Mouse (Mus musculus): Measurements from ENCODE around the gene Gm20532. TPM values are rescaled to one million over a fixed set of nuclear protein-coding genes. Genes with fewer than 3 reads are reported as not detected.
A peak's percentile ranks its signal among the peaks of the same experiment; 100 is the strongest.

The Gm20532 gene
- polyA plus RNA-seq, 1 experiment: not detected

- H3K4me3 ChIP-seq: no peak overlapping the region
- TF ChIP-seq POLR2AphosphoS2 (IDR thresholded peaks at IDR 0.05; ENCODE audit: insufficient read length, low read depth): no peak
- TF ChIP-seq MYOG (IDR thresholded peaks at IDR 0.05; ENCODE audit: control insufficient read depth in 1 of 3, insufficient read depth in 1 of 3, insufficient read length in 2 of 3, low read depth in 2 of 3): no peak
- TF ChIP-seq SRF (IDR thresholded peaks at IDR 0.05; ENCODE audit: control insufficient read depth, insufficient read length, low read depth): no peak
- no peak for TF ChIP-seq USF1 (IDR thresholded peaks at IDR 0.05; ENCODE audit: low read depth)
- TF ChIP-seq E2F4 (IDR thresholded peaks at IDR 0.05; ENCODE audit: insufficient read depth): no peak
- no peak for TF ChIP-seq MAX (IDR thresholded peaks at IDR 0.05; ENCODE audit: low read depth)
- no peak for TF ChIP-seq CEBPB (IDR thresholded peaks at IDR 0.05; ENCODE audit: insufficient read depth, poor library complexity, severe bottlenecking)
- no peak for TF ChIP-seq POLR2A (IDR thresholded peaks at IDR 0.05; ENCODE audit: insufficient read length, low read depth)
- TF ChIP-seq REST (IDR thresholded peaks at IDR 0.05; ENCODE audit: insufficient read depth, insufficient read length): no peak
- H3K4me2 ChIP-seq (ENCODE audit: low read depth): no peak overlapping the region
- no peaks in the 10 kb centered on the region for H3K36me3 ChIP-seq (ENCODE audit: control insufficient read depth, insufficient read depth)
- no peaks in the 10 kb centered on the region for H3K27me3 ChIP-seq (ENCODE audit: control insufficient read depth, insufficient read depth, insufficient read length)
- no peaks in the 10 kb centered on the region for H3K79me2 ChIP-seq (ENCODE audit: control insufficient read depth, insufficient read depth)
- no peak overlapping the region for H3ac ChIP-seq (ENCODE audit: control insufficient read depth, insufficient read length)
Measured at GRCm38 (mm10) chr2:26608781-26609180, 22.3 kb downstream of the Gm20532 start.

- no peak overlapping the region for H3ac ChIP-seq (ENCODE audit: control insufficient read depth, insufficient read length)
- TF ChIP-seq REST (IDR thresholded peaks at IDR 0.05; ENCODE audit: insufficient read depth, insufficient read length) (no peak), MYOD1 (IDR thresholded peaks at IDR 0.05; ENCODE audit: control insufficient read depth in 1 of 3, insufficient read length in 2 of 3, low read depth in 2 of 3) (peak in 1 of 3 experiments; percentile 70), MYOG (IDR thresholded peaks at IDR 0.05; ENCODE audit: control insufficient read depth in 1 of 3, insufficient read depth in 1 of 3, insufficient read length in 2 of 3, low read depth in 2 of 3) (peak in 2 of 3 experiments; percentile 2 to 58), TCF3 (IDR thresholded peaks at IDR 0.05; ENCODE audit: insufficient read length, low read depth) (no peak), TCF12 (IDR thresholded peaks at IDR 0.05; ENCODE audit: insufficient read depth, poor library complexity, severe bottlenecking) (peak; percentile 10)
- no peaks in the 10 kb centered on the region for H3K27me3 ChIP-seq (ENCODE audit: control insufficient read depth, insufficient read depth, insufficient read length)
- H3K36me3 ChIP-seq (ENCODE audit: control insufficient read depth, insufficient read depth): no peaks in the 10 kb centered on the region
- no peaks in the 10 kb centered on the region for H3K79me2 ChIP-seq (ENCODE audit: control insufficient read depth, insufficient read depth)
- no peak overlapping the region for H3K4me2 ChIP-seq (ENCODE audit: low read depth)
- H3K4me3 ChIP-seq: no peak overlapping the region
Measured at GRCm38 (mm10) chr2:26609261-26609661, 22.8 kb downstream of the Gm20532 start.

- no peak for TF ChIP-seq MYOG (IDR thresholded peaks at IDR 0.05; ENCODE audit: control insufficient read depth in 1 of 3, insufficient read depth in 1 of 3, insufficient read length in 2 of 3, low read depth in 2 of 3)
- TF ChIP-seq TCF12 (IDR thresholded peaks at IDR 0.05; ENCODE audit: insufficient read depth, poor library complexity, severe bottlenecking): no peak
- TF ChIP-seq CEBPB (IDR thresholded peaks at IDR 0.05; ENCODE audit: insufficient read depth, poor library complexity, severe bottlenecking): no peak
- no peak for TF ChIP-seq TCF3 (IDR thresholded peaks at IDR 0.05; ENCODE audit: insufficient read length, low read depth)
- TF ChIP-seq SRF (IDR thresholded peaks at IDR 0.05; ENCODE audit: control insufficient read depth, insufficient read length, low read depth): no peak
- TF ChIP-seq E2F4 (IDR thresholded peaks at IDR 0.05; ENCODE audit: insufficient read depth): no peak
- no peak overlapping the region for H3K4me2 ChIP-seq (ENCODE audit: low read depth)
- no peak overlapping the region for H3ac ChIP-seq (ENCODE audit: control insufficient read depth, insufficient read length)
- H3K4me3 ChIP-seq: no peak overlapping the region
- no peaks in the 10 kb centered on the region for H3K27me3 ChIP-seq (ENCODE audit: control insufficient read depth, insufficient read depth, insufficient read length)
- H3K79me2 ChIP-seq (ENCODE audit: control insufficient read depth, insufficient read depth): no peaks in the 10 kb centered on the region
- H3K36me3 ChIP-seq (ENCODE audit: control insufficient read depth, insufficient read depth): no peaks in the 10 kb centered on the region
Measured at GRCm38 (mm10) chr2:26610526-26610925, 24.1 kb downstream of the Gm20532 start.

DNA sequence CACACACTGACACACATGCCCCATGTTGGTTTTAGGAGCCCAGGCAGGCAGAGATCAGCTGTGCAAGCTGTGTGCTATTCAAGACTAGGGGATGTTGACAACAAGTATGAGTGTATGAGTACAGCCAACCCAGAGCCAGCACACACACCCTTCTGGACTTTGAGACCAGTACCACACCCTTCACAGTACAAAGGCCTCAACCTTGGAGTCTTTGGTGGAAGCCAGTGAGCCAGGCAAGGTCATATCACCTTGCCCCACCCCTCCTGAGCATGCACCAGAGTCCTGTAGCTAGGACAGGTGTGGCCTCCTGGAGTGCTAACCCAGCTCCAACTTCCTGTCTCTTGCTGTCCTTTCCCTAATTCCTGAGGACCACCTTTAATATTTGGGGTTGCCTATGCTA is 24.6 kb downstream of the Gm20532 start:
- Histone ChIP-seq H3K4me2 (ENCODE audit: low read depth) (no peak overlapping the region), H3ac (ENCODE audit: control insufficient read depth, insufficient read length) (no peak overlapping the region), H3K79me2 (ENCODE audit: control insufficient read depth, insufficient read depth) (no peaks in the 10 kb centered on the region), H3K4me3 (no peak overlapping the region), H3K36me3 (ENCODE audit: control insufficient read depth, insufficient read depth) (no peaks in the 10 kb centered on the region), H3K27me3 (ENCODE audit: control insufficient read depth, insufficient read depth, insufficient read length) (no peaks in the 10 kb centered on the region)
- TF ChIP-seq MYOG (IDR thresholded peaks at IDR 0.05; ENCODE audit: control insufficient read depth in 1 of 3, insufficient read depth in 1 of 3, insufficient read length in 2 of 3, low read depth in 2 of 3) (peak in 1 of 3 experiments; percentile 2), CEBPB (IDR thresholded peaks at IDR 0.05; ENCODE audit: insufficient read depth, poor library complexity, severe bottlenecking) (no peak)

DNA sequence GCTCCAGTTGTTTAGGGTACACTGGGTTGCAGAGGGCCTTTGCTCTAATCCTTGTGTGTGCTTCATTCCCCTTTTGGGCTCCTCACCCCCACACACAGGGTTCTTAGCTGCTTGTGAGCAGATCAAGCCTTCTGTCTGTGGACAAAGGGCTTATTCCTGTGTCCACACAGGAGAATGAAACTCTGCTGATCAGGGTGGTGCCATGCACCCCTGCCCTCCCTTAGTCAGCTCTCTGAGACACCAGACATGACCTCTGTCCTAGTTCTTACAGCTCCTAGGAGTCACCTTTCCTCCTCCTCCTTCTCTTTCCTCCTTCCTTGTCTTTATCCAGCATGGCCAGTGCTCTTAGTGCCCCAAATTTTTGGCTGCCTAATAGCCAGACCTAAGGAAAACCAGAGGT is 25.5 kb downstream of the Gm20532 start:
- Histone ChIP-seq H3K79me2 (ENCODE audit: control insufficient read depth, insufficient read depth) (no peaks in the 10 kb centered on the region), H3K27me3 (ENCODE audit: control insufficient read depth, insufficient read depth, insufficient read length) (no peaks in the 10 kb centered on the region), H3K4me3 (no peak overlapping the region), H3K4me2 (ENCODE audit: low read depth) (no peak overlapping the region), H3ac (ENCODE audit: control insufficient read depth, insufficient read length) (no peak overlapping the region), H3K36me3 (ENCODE audit: control insufficient read depth, insufficient read depth) (no peaks in the 10 kb centered on the region)
- TF ChIP-seq TCF12 (IDR thresholded peaks at IDR 0.05; ENCODE audit: insufficient read depth, poor library complexity, severe bottlenecking) (no peak), TCF3 (IDR thresholded peaks at IDR 0.05; ENCODE audit: insufficient read length, low read depth) (no peak)

DNA sequence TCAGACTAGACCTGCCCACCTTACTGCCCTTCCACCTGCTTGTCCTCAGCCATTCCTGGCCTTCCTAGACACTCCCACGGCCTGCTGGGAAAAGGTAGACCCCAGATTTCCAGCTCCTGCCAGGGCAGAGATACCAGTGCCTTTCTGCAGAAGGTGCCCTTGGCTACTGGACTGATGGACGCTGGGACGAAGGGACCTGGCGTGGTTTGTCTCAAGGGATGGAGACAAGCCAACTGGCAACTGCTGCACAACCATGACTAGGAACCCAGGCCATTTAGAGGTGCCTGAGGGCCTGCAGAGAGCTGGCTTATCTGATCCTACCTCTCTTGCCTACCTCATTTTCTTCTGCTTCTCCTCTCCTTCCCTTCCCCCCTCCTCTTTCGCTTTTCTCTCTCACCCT is 28.5 kb downstream of the Gm20532 start:
- H3K27me3 ChIP-seq (ENCODE audit: control insufficient read depth, insufficient read depth, insufficient read length): peaks cover 10% of the 10 kb centered on the region
- TF ChIP-seq USF1 (IDR thresholded peaks at IDR 0.05; ENCODE audit: low read depth) (no peak), POLR2A (IDR thresholded peaks at IDR 0.05; ENCODE audit: insufficient read length, low read depth) (no peak), E2F4 (IDR thresholded peaks at IDR 0.05; ENCODE audit: insufficient read depth) (no peak), MYOD1 (IDR thresholded peaks at IDR 0.05; ENCODE audit: control insufficient read depth in 1 of 3, insufficient read length in 2 of 3, low read depth in 2 of 3) (no peak), TCF3 (IDR thresholded peaks at IDR 0.05; ENCODE audit: insufficient read length, low read depth) (no peak), MYOG (IDR thresholded peaks at IDR 0.05; ENCODE audit: control insufficient read depth in 1 of 3, insufficient read depth in 1 of 3, insufficient read length in 2 of 3, low read depth in 2 of 3) (no peak), MAX (IDR thresholded peaks at IDR 0.05; ENCODE audit: low read depth) (no peak), CEBPB (IDR thresholded peaks at IDR 0.05; ENCODE audit: insufficient read depth, poor library complexity, severe bottlenecking) (no peak), SRF (IDR thresholded peaks at IDR 0.05; ENCODE audit: control insufficient read depth, insufficient read length, low read depth) (no peak), TCF12 (IDR thresholded peaks at IDR 0.05; ENCODE audit: insufficient read depth, poor library complexity, severe bottlenecking) (no peak)
- no peaks in the 10 kb centered on the region for H3K79me2 ChIP-seq (ENCODE audit: control insufficient read depth, insufficient read depth)
- H3ac ChIP-seq (ENCODE audit: control insufficient read depth, insufficient read length): no peak overlapping the region
- no peak overlapping the region for H3K4me2 ChIP-seq (ENCODE audit: low read depth)
- no peaks in the 10 kb centered on the region for H3K36me3 ChIP-seq (ENCODE audit: control insufficient read depth, insufficient read depth)
- no peak overlapping the region for H3K4me3 ChIP-seq

All from myocyte (in vitro differentiated cells).